Mouse (Mus musculus): Measurements from ENCODE around the gene Nrde2.
"Not testable (repeated sequence)": the region's sequence is repeated elsewhere in the genome, so short reads cannot be mapped to it uniquely, and the experiment has no call there.

The Nrde2 gene

DNA sequence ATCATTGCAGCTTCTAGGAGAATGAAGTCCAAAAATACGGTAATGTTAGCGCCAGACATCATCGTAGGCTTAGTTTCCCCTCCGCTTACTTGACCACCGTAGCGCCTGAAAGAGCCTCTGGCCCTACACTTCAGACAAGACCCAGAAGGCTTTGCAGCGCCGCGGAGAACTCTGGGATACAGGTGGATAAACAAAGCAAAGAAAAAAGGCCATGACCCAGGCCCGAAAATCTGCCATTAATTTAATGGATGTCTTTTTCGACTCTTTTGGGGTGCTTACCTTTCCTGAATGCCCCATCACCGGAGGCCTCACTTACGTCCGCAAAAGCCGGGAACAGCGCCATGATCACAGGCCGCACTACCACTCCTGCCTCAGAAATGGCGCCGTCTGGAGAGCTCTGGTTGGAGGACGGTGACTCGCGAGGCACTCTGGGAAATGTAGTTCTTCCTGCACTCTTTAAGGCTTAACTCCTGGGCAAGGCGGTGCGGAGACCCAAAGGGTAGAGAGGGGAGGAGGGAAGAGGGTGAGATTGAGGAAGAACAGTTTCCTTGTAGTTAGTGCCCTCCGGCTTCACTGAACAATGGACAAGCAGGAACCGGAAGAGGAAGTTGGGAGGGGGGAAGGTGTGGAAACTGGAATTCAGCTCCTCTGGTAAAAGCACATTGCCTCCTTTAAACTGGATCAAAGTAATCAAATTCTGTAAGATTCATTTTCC is at the start of gene Nrde2:
Gene Nrde2 (minus strand): TSS at position 393 of the 715 bp plus-strand sequence.
- peak; percentile 99 for DNase-seq

DNA sequence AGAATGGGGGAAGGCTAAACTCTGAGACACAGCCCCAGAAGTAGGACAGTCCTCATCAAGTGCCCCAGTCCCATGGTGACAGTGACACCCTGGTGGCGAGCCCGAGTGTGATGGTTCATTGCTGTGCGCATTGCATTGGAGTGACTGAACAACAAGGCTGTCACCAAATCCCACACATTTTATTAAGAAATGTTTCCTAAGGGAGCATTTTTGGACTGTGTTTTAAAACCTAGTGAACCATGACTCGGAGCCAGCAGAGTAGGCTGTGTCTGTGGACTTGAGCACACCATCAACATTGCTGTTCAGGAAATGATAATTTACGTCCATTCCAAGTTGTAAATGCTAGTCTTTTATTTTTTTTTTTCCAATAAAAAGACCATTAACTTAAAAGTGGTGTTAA is 47.5 kb upstream of the Nrde2 start:
- no peak for DNase-seq

GRCm38 (mm10) chr12:100206521-100206920 is 47.1 kb upstream of the Nrde2 start:
- no peak for DNase-seq

DNA sequence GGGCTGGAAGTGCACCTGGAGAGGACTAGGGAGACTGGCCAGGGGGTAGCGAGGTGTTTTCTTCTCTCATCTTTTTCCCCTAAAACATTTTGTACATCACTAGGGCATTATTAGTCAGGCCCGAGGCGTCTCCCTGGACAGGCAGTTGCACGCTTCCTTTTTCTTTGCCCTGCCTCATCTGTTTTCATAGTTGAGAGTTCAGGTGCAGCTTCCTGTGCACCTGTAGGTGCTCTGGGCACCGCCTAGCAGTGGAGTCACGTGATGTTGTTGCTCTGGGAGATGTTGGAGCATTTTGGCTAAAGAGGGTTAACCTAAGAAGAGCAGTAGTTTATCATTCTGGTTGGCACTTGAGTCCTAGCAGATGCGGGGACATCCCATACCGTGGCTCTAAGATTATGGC is 45.7 kb upstream of the Nrde2 start:
- DNase-seq, result no peak

DNA sequence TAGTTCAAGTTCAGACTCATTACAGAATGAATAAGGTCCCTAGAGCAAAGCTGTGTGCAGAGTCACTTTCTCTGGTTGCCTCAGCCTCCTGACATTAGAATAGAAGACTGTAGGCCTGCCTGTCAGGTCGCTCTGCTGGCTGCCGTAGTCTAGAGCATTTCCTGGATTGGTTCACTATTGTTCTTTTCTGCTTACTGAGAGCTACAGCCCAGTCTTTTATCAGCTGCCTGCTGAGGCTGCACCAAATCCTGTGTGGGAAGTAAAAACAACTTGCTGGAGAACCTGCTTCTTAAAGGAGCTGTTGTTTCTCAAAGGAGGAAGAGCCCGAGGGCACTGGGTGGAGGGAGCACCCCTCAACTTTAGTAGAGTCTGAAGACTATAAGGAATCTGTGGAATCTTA is 44.3 kb upstream of the Nrde2 start:
- peak; percentile 92 for DNase-seq

- peak; percentile 99 for DNase-seq
Observed at GRCm38 (mm10) chr12:100201838-100202237, 42.4 kb upstream of the Nrde2 start.

GRCm38 (mm10) chr12:100201363-100201711 is 41.9 kb upstream of the Nrde2 start:
- DNase-seq, result no peak

DNA sequence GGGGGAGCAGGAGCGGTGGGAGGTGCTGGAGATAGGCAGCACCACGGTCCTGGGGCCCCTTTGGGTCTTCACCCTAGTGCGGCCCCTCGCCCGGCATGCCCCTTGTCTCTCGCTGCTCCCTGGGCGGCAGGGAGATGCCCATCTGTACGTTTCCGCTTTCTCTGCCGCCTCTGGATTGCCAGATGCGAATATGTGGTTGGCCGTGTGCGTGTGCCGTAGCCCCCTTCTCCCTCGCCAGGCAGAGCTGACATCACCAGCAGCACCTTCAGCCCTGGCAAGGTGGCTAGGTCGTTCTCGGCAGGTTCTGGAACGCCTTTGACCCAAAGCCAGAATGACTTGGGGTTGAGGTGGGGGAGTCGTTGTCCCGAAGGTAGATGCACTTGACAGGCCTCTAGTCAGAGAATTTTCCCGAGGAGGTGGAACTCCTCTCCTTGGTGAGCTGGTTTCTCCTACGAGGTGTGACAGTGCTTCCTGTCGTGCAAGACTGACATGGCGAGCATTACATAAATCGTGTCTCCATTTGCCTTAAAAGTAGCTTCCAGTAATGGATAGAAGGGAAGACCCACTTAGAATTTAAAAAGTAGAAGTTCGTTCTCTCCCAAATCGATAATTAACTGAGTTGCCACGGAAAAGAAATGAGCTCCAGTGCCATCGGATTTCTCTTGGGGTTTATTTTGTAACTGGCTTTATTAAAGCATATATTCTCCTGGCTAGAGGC is 41.4 kb upstream of the Nrde2 start:
- no peak for DNase-seq

- peak; percentile 99 for DNase-seq
Observed at GRCm38 (mm10) chr12:100199891-100200644, 40.6 kb upstream of the Nrde2 start.

DNA sequence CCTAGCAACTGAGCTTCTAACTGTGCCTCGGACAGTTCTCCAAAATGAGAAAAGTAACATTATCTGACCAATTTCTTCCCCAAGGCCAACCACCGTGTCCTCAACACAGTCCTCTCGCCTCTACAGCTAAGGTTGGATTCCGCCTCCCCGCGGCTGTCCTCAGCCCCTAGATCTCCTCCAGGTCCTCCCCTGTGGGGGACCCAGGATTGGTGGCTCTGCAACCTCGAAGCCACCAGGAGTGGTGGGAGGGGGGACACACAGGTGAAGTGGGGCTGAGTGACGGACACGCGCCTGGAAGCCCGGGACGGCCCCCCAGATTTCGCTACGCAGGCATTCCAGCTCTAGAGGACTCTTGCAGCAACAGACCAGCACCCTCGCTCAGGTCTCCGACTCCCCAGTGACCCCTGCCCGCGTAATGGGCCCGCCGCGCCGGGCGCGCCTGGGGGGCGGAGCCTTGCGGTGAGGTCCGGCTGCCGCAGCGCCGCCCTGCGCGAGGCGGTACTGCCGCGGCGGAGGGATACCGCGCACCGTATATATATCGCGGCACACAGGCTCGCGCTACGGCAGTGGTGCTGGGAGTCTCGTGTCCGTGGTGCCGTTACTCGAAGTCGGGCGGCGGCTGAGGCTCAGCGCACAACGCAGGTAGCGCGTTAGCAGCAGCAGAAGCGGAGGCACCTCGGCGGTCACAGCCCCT is 39.7 kb upstream of the Nrde2 start, which contains the start of gene Calm1:
Gene Calm1 (plus strand): TSS at position 469 of the 694 bp plus-strand sequence.
- DNase-seq, result peak; percentile 99

- peak; percentile 88 for DNase-seq
Observed at GRCm38 (mm10) chr12:100196786-100197185, 37.3 kb upstream of the Nrde2 start.

DNA sequence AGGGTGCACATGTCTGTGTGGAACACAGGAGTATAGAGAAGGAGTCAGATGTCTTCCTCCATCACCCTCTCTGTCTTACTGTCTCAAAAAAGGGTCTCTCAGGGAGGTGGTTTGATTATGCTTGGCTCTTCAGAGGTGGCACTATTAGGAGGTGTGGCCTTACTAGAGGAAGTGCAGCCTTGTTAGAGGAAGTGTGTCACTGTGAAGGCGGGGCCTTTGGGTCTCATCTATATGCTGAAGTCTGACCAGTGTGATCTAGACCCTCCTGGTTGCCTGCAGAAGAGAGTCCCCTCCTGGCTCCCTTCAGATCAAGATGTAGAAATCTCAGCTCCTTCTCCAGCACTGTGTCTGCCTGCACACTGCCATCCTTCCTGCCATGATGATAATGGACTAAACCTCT is 34.7 kb upstream of the Nrde2 start:
- no peak for DNase-seq

GRCm38 (mm10) chr12:100190802-100191201 is 31.3 kb upstream of the Nrde2 start:
- DNase-seq, result no peak

DNA sequence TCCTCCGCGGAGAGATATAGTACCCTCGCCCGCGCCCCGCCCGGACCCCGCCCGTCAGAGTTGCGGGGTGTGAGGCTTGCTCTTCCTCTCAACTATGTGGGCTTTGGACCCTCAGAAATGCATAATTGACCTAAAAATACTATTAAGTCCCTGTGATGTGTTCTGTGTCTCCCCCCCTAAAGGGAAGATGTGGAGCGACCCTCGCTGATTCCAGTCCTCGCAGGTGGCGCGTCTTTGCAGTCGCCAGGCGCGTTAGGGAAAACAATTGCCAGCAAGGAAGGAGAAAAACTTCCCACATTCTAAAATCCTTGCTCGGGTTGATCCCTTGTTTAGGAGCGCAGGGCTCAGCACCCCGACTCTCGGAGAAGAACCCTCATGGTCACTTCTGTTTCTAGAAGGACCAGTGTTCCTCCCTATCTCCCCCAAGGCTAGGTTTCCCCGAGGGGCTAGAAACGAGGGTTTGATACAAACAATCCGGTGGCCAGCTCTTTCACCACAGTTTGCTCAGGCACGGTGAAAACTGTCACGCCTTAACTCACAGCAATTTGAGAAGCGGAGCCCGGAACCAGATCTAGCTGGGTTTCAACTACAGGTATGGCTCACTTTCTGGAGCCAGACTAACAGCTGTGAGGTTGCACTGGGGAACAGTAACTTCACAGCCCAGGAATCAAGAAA is 28.4 kb upstream of the Nrde2 start:
- no peak for DNase-seq

- DNase-seq, result peak; percentile 100
Observed at GRCm38 (mm10) chr12:100187013-100187755, 27.7 kb upstream of the Nrde2 start.

GRCm38 (mm10) chr12:100186376-100186775 is 26.9 kb upstream of the Nrde2 start:
- peak; percentile 91 for DNase-seq

- DNase-seq, result no peak
Observed at GRCm38 (mm10) chr12:100185897-100186296, 26.4 kb upstream of the Nrde2 start.

- not testable (repeated sequence) for DNase-seq
Observed at GRCm38 (mm10) chr12:100184976-100185375, 25.5 kb upstream of the Nrde2 start.

DNA sequence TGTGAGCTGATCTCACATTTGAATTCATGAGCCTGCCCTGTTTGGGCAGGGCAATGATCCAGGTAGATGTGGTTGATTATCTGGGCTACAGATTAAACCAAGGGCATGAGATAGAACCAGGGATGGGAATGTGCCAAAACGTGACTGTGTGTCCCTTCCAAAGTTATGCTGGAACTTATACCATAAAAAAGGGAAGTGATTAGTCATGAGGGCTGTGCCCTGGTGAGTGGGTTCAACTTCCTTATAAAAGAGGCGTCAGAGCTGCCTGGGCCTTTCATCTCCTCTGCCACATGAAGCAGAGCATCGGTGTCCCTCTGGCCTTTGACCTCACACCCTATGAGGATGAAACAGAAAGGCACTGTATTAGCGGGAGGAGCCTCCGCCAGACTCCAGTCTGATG is 24.5 kb upstream of the Nrde2 start:
- peak; percentile 97 for DNase-seq

DNA sequence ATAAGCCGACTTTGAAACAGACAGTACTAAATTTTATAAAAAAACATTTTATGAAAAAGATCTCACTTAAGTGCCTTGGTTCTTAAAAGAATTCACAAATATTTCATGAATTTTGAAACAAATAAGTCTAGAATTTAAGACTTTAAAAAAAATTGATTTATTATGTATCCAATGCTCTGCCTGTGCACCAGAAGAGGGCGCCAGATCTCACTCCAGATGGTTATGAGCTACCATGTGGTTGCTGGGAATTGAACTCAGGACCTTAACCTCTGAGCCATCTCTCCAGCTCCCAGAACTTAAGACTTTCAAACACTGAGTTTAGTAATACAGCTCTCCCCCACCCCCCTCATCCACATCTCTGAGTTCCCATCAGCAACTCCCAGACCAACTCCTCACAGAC is 23.2 kb upstream of the Nrde2 start:
- no peak for DNase-seq

GRCm38 (mm10) chr12:100180802-100181201 is 21.3 kb upstream of the Nrde2 start:
- no peak for DNase-seq
